Mouse (Mus musculus): Measurements from ENCODE around the gene Pianp. TPM values are rescaled to one million over a fixed set of nuclear protein-coding genes. Genes with fewer than 3 reads are reported as not detected.
A peak's percentile ranks its signal among the peaks of the same experiment; 100 is the strongest.

The Pianp gene
- polyA plus RNA-seq, 1 experiment = 5.4 TPM

GRCm38 (mm10) chr6:125003706-125004105 lies 7.2 kb downstream of the Pianp start:
- WGBS = 63% methylated on average over 3 of the region's 3 CpGs
- DNase-seq (ENCODE audit: low read depth in 1 of 2, low spot score in 2 of 2) = no peak

GRCm38 (mm10) chr6:125005086-125005485 lies 8.6 kb downstream of the Pianp start:
- 54% methylated on average over 3 of the region's 3 CpGs for WGBS
- no peaks in the 10 kb centered on the region; the same call in 1 of the 2 replicates for H3K4me1 ChIP-seq (ENCODE audit: control insufficient read depth, insufficient read depth, insufficient read length)
- H3K27ac ChIP-seq (ENCODE audit: insufficient read depth, low read length) = no peak overlapping the region
- H3K36me3 ChIP-seq (ENCODE audit: control insufficient read depth, insufficient read depth, low read length) = no peaks in the 10 kb centered on the region
- H3K27me3 ChIP-seq (ENCODE audit: control insufficient read depth, insufficient read depth, low read length) = no peaks in the 10 kb centered on the region
- H3K4me3 ChIP-seq (ENCODE audit: extremely low read depth, insufficient read depth, insufficient read length) = no peak overlapping the region
- TF ChIP-seq POLR2A (IDR thresholded peaks at IDR 0.05; ENCODE audit: low read depth, low read length) (no peak), CTCF (IDR thresholded peaks at IDR 0.05; ENCODE audit: extremely low read depth, insufficient read depth, insufficient read length, insufficient replicate concordance) (no peak)
- DNase-seq (ENCODE audit: low read depth in 1 of 2, low spot score in 2 of 2) = no peak

More at GRCm38 (mm10) chr6:125003706-125004105, 7.2 kb downstream of the Pianp start:
- H3K27me3 ChIP-seq (ENCODE audit: control insufficient read depth, insufficient read depth, low read length) = no peaks in the 10 kb centered on the region
- no peaks in the 10 kb centered on the region for H3K36me3 ChIP-seq (ENCODE audit: control insufficient read depth, insufficient read depth, low read length)
- TF ChIP-seq POLR2A (IDR thresholded peaks at IDR 0.05; ENCODE audit: low read depth, low read length) (no peak), CTCF (IDR thresholded peaks at IDR 0.05; ENCODE audit: extremely low read depth, insufficient read depth, insufficient read length, insufficient replicate concordance) (no peak)
- H3K27ac ChIP-seq (ENCODE audit: insufficient read depth, low read length) = no peak overlapping the region
- H3K4me3 ChIP-seq (ENCODE audit: extremely low read depth, insufficient read depth, insufficient read length) = no peak overlapping the region
- no peaks in the 10 kb centered on the region; the same call in 1 of the 2 replicates for H3K4me1 ChIP-seq (ENCODE audit: control insufficient read depth, insufficient read depth, insufficient read length)

- TF ChIP-seq CTCF (IDR thresholded peaks at IDR 0.05; ENCODE audit: extremely low read depth, insufficient read depth, insufficient read length, insufficient replicate concordance) = no peak
- no peak for TF ChIP-seq POLR2A (IDR thresholded peaks at IDR 0.05; ENCODE audit: low read depth, low read length)
- Histone ChIP-seq H3K4me1 (ENCODE audit: control insufficient read depth, insufficient read depth, insufficient read length) (no peaks in the 10 kb centered on the region; the same call in 1 of the 2 replicates), H3K27ac (ENCODE audit: insufficient read depth, low read length) (no peak overlapping the region), H3K27me3 (ENCODE audit: control insufficient read depth, insufficient read depth, low read length) (no peaks in the 10 kb centered on the region), H3K36me3 (ENCODE audit: control insufficient read depth, insufficient read depth, low read length) (peaks cover 8% of the 10 kb centered on the region; the same call in 1 of the 2 replicates), H3K4me3 (ENCODE audit: extremely low read depth, insufficient read depth, insufficient read length) (peak overlapping the region; percentile 66; the same call in 1 of the 2 replicates)
- WGBS = 53% methylated on average over 13 of the region's 13 CpGs
- DNase-seq (ENCODE audit: low read depth in 1 of 2, low spot score in 2 of 2) = no peak
Observed at GRCm38 (mm10) chr6:125008060-125008459, 11.6 kb downstream of the Pianp start.

GRCm38 (mm10) chr6:125008586-125009128 lies 12.2 kb downstream of the Pianp start:
- peaks cover 9% of the 10 kb centered on the region; the same call in 1 of the 2 replicates for H3K36me3 ChIP-seq (ENCODE audit: control insufficient read depth, insufficient read depth, low read length)
- H3K27me3 ChIP-seq (ENCODE audit: control insufficient read depth, insufficient read depth, low read length) = no peaks in the 10 kb centered on the region
- peak overlapping the region; percentile 72 for H3K27ac ChIP-seq (ENCODE audit: insufficient read depth, low read length)
- H3K4me1 ChIP-seq (ENCODE audit: control insufficient read depth, insufficient read depth, insufficient read length) = no peaks in the 10 kb centered on the region; the same call in 1 of the 2 replicates
- peak; percentile 96 to 97 for DNase-seq (ENCODE audit: low read depth in 1 of 2, low spot score in 2 of 2)
- under 1% methylated on average over 32 of the region's 34 CpGs for WGBS
- TF ChIP-seq POLR2A (IDR thresholded peaks at IDR 0.05; ENCODE audit: low read depth, low read length) (peak; percentile 80; the same call in 1 of the 2 replicates), CTCF (IDR thresholded peaks at IDR 0.05; ENCODE audit: extremely low read depth, insufficient read depth, insufficient read length, insufficient replicate concordance) (no peak)
- H3K4me3 ChIP-seq (ENCODE audit: extremely low read depth, insufficient read depth, insufficient read length) = peak overlapping the region; percentile 82

- TF ChIP-seq POLR2A (IDR thresholded peaks at IDR 0.05; ENCODE audit: low read depth, low read length) (no peak), CTCF (IDR thresholded peaks at IDR 0.05; ENCODE audit: extremely low read depth, insufficient read depth, insufficient read length, insufficient replicate concordance) (no peak)
- Histone ChIP-seq H3K27me3 (ENCODE audit: control insufficient read depth, insufficient read depth, low read length) (no peaks in the 10 kb centered on the region), H3K27ac (ENCODE audit: insufficient read depth, low read length) (peak within 1 kb of the TSS; percentile 99), H3K4me3 (ENCODE audit: extremely low read depth, insufficient read depth, insufficient read length) (peak within 1 kb of the TSS; percentile 82), H3K4me1 (ENCODE audit: control insufficient read depth, insufficient read depth, insufficient read length) (no peaks in the 10 kb centered on the region; the same call in 1 of the 2 replicates), H3K36me3 (ENCODE audit: control insufficient read depth, insufficient read depth, low read length) (peaks cover 11% of the 10 kb centered on the region; the same call in 1 of the 2 replicates)
- WGBS = 0% methylated on average over 3 of the region's 3 CpGs
- no peak for DNase-seq (ENCODE audit: low read depth in 1 of 2, low spot score in 2 of 2)
Observed at GRCm38 (mm10) chr6:125009129-125009180, 12.5 kb downstream of the Pianp start, which contains the start of gene Zfp384. TSS of gene Zfp384 (plus strand) at chr6:125009145.

- WGBS = 2% methylated on average over 71 of the region's 78 CpGs
- peak overlapping the region; percentile 99 for H3K27ac ChIP-seq (ENCODE audit: insufficient read depth, low read length)
- H3K4me3 ChIP-seq (ENCODE audit: extremely low read depth, insufficient read depth, insufficient read length) = peak overlapping the region; percentile 82
- no peaks in the 10 kb centered on the region; the same call in 1 of the 2 replicates for H3K4me1 ChIP-seq (ENCODE audit: control insufficient read depth, insufficient read depth, insufficient read length)
- no peaks in the 10 kb centered on the region for H3K27me3 ChIP-seq (ENCODE audit: control insufficient read depth, insufficient read depth, low read length)
- H3K36me3 ChIP-seq (ENCODE audit: control insufficient read depth, insufficient read depth, low read length) = peaks cover 12% of the 10 kb centered on the region; the same call in 1 of the 2 replicates
- peak; percentile 66 to 75 for DNase-seq (ENCODE audit: low read depth in 1 of 2, low spot score in 2 of 2)
- TF ChIP-seq CTCF (IDR thresholded peaks at IDR 0.05; ENCODE audit: extremely low read depth, insufficient read depth, insufficient read length, insufficient replicate concordance) (no peak), POLR2A (IDR thresholded peaks at IDR 0.05; ENCODE audit: low read depth, low read length) (no peak)
Observed at GRCm38 (mm10) chr6:125009181-125010073, 12.9 kb downstream of the Pianp start.

GRCm38 (mm10) chr6:125017682-125018081 lies 21.2 kb downstream of the Pianp start:
- H3K27me3 ChIP-seq (ENCODE audit: control insufficient read depth, insufficient read depth, low read length) = no peaks in the 10 kb centered on the region
- H3K36me3 ChIP-seq (ENCODE audit: control insufficient read depth, insufficient read depth, low read length) = peaks cover 18% of the 10 kb centered on the region
- 95% methylated on average over 3 of the region's 3 CpGs for WGBS
- no peak for TF ChIP-seq POLR2A (IDR thresholded peaks at IDR 0.05; ENCODE audit: low read depth, low read length)
- no peak for TF ChIP-seq CTCF (IDR thresholded peaks at IDR 0.05; ENCODE audit: extremely low read depth, insufficient read depth, insufficient read length, insufficient replicate concordance)
- DNase-seq (ENCODE audit: low read depth in 1 of 2, low spot score in 2 of 2) = no peak
- no peak overlapping the region for H3K27ac ChIP-seq (ENCODE audit: insufficient read depth, low read length)
- H3K4me1 ChIP-seq (ENCODE audit: control insufficient read depth, insufficient read depth, insufficient read length) = no peaks in the 10 kb centered on the region
- no peak overlapping the region for H3K4me3 ChIP-seq (ENCODE audit: extremely low read depth, insufficient read depth, insufficient read length)
